Mouse (Mus musculus): ENCODE data around the gene Elovl6. TPM values are rescaled to one million over a fixed set of nuclear protein-coding genes. Genes with fewer than 3 reads are reported as not detected.

Elovl6 gene
- polyA plus RNA-seq, 1 experiment from 2014 or later, result 4.1 TPM

DNA sequence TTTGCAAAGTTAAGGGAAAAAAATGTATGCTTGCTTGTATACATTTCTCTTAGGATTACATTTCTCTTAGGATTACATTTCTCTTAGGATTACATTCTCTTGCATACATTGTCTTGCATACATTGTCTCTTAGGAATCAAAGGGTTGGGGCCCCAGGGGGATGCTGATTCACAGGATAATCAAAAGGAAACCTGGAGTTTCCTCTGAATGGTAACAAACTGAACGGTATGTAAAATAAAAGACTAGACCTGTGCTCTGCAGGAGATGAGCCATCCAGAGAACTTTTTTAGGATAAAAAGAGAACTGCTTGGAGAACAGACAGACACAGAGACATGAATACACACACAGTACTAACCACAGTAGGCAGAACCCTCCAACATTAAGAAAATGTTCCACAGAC is 118.8 kb downstream of the Elovl6 start:
- ATAC-seq (no peak), DNase-seq (ENCODE audit: low spot score) (no peak)
- Histone ChIP-seq H3K4me1 (ENCODE audit: insufficient read depth, low read depth, low read length) (no peaks in the 10 kb centered on the region), H3K27ac (ENCODE audit: low read length) (no peak overlapping the region), H3K9me3 (ENCODE audit: low read length) (no peaks in the 10 kb centered on the region), H3K9ac (replicated peaks; ENCODE audit: low read depth) (no peak overlapping the region), H3K27me3 (replicated peaks; ENCODE audit: insufficient read depth, low read length) (no peaks in the 10 kb centered on the region), H3K4me3 (ENCODE audit: low read depth, low read length) (no peak overlapping the region), H3K36me3 (ENCODE audit: insufficient read depth, low read length) (no peaks in the 10 kb centered on the region), H3K4me2 (replicated peaks; ENCODE audit: low read depth, low read length) (no peak overlapping the region)
- no peak for TF ChIP-seq EP300 (IDR thresholded peaks at IDR 0.05)
- no peak for TF ChIP-seq CTCF (IDR thresholded peaks at IDR 0.05)
- WGBS, result 58% methylated on average over 1 of the region's 1 CpGs

DNA sequence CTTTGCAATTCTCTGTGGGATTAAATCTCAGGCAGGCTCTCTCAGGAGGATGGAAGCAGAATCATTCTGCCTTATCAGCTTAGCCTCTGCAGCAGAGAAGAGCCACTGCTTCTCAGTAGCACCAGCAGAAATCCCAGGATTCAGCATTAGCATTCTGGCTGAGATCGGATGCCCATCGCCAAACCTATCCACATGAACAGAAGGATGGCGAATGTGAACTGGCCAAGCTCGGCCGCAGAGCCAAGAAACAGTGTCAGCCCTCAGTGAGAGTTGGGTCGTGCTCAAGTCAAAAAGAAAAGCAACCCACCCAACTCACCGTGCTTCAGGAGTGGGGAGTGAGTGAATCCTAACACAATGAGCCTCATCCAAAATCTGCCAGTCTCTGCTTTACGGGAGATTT is 119.6 kb downstream of the Elovl6 start:
- 99% methylated on average over 8 of the region's 8 CpGs for WGBS
- no peaks in the 10 kb centered on the region for H3K4me1 ChIP-seq (ENCODE audit: insufficient read depth, low read depth, low read length)
- no peaks in the 10 kb centered on the region for H3K27me3 ChIP-seq (replicated peaks; ENCODE audit: insufficient read depth, low read length)
- H3K4me2 ChIP-seq (replicated peaks; ENCODE audit: low read depth, low read length), result no peak overlapping the region
- ATAC-seq (no peak), DNase-seq (ENCODE audit: low spot score) (no peak)
- H3K9me3 ChIP-seq (ENCODE audit: low read length), result no peaks in the 10 kb centered on the region
- TF ChIP-seq CTCF (IDR thresholded peaks at IDR 0.05), result no peak
- no peak for TF ChIP-seq EP300 (IDR thresholded peaks at IDR 0.05)
- H3K9ac ChIP-seq (replicated peaks; ENCODE audit: low read depth), result no peak overlapping the region
- no peaks in the 10 kb centered on the region for H3K36me3 ChIP-seq (ENCODE audit: insufficient read depth, low read length)
- no peak overlapping the region for H3K4me3 ChIP-seq (ENCODE audit: low read depth, low read length)
- no peak overlapping the region for H3K27ac ChIP-seq (ENCODE audit: low read length)

DNA sequence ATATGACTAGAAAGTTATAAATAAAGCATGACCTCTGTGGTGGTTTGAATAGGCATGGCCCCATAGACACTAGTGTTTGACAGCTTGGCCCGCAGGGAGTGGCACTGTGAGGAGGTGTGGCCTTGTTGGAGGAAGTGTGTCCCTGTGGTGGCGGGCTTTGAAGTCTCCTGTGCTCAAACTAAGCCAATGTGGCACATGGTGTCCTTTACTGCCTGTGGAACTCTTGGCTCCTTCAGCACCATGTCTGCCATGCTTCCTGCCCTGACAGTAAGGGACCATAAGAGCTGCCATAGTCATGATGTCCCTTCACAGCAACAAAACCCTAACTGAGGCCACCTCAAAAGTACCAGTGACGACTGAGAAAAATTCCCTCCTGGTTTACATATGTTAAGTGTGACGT is 120.3 kb downstream of the Elovl6 start:
- 84% methylated on average over 4 of the region's 4 CpGs for WGBS
- Histone ChIP-seq H3K4me1 (ENCODE audit: insufficient read depth, low read depth, low read length) (no peaks in the 10 kb centered on the region), H3K9ac (replicated peaks; ENCODE audit: low read depth) (no peak overlapping the region), H3K27me3 (replicated peaks; ENCODE audit: insufficient read depth, low read length) (no peaks in the 10 kb centered on the region), H3K4me2 (replicated peaks; ENCODE audit: low read depth, low read length) (no peak overlapping the region), H3K9me3 (ENCODE audit: low read length) (no peaks in the 10 kb centered on the region), H3K36me3 (ENCODE audit: insufficient read depth, low read length) (no peaks in the 10 kb centered on the region), H3K27ac (ENCODE audit: low read length) (no peak overlapping the region), H3K4me3 (ENCODE audit: low read depth, low read length) (no peak overlapping the region)
- TF ChIP-seq CTCF (IDR thresholded peaks at IDR 0.05) (no peak), EP300 (IDR thresholded peaks at IDR 0.05) (no peak)
- DNase-seq (ENCODE audit: low spot score), result no peak
- no peak for ATAC-seq

DNA sequence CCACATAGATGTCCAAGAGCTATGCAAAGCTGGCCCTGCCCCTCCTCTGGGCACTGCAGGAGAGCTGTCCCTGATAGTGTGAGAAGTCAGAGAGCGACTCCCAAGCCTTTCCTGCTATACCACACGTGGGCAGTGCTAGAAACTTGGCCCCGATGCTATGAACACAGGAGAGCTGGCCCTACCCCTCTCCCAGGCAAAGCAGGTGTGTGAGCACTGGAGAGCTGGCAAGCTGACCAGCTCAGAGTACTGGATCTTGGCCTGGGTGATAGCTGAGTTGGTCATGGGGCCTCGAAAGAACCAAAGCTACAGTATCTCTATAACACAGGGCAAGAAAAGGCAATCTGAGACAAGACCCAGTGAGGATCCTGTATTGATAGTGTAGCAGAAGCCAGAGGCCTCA is 124.4 kb downstream of the Elovl6 start:
- Histone ChIP-seq H3K9ac (replicated peaks; ENCODE audit: low read depth) (no peak overlapping the region), H3K4me2 (replicated peaks; ENCODE audit: low read depth, low read length) (no peak overlapping the region), H3K27ac (ENCODE audit: low read length) (no peak overlapping the region), H3K9me3 (ENCODE audit: low read length) (no peaks in the 10 kb centered on the region), H3K4me3 (ENCODE audit: low read depth, low read length) (no peak overlapping the region), H3K4me1 (ENCODE audit: insufficient read depth, low read depth, low read length) (no peaks in the 10 kb centered on the region), H3K27me3 (replicated peaks; ENCODE audit: insufficient read depth, low read length) (no peaks in the 10 kb centered on the region), H3K36me3 (ENCODE audit: insufficient read depth, low read length) (no peaks in the 10 kb centered on the region)
- 76% methylated on average over 4 of the region's 4 CpGs for WGBS
- ATAC-seq (no peak), DNase-seq (ENCODE audit: low spot score) (no peak)
- TF ChIP-seq CTCF (IDR thresholded peaks at IDR 0.05), result no peak
- TF ChIP-seq EP300 (IDR thresholded peaks at IDR 0.05), result no peak

DNA sequence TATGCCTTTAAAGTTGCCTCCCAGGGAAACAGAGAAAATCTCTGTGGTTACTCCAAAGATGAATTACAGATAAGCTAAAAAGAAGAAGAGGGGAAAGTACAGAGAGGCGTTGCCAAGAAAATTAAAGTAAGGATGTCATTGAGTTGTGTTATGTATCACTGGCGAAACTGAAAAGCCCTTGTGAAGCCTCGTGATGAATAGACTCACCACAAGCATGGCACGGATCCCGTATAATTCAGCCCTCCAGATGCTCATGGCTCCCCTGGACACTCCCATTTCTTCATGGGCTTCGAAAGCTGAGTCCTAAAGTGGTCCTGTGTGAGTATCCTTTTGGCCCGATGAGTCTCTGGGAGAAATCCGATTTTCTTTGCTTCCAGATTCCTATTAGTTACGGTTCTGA is 125.1 kb downstream of the Elovl6 start:
- ATAC-seq (no peak), DNase-seq (ENCODE audit: low spot score) (no peak)
- Histone ChIP-seq H3K4me2 (replicated peaks; ENCODE audit: low read depth, low read length) (no peak overlapping the region), H3K27ac (ENCODE audit: low read length) (no peak overlapping the region), H3K27me3 (replicated peaks; ENCODE audit: insufficient read depth, low read length) (no peaks in the 10 kb centered on the region), H3K4me3 (ENCODE audit: low read depth, low read length) (no peak overlapping the region), H3K4me1 (ENCODE audit: insufficient read depth, low read depth, low read length) (no peaks in the 10 kb centered on the region), H3K9ac (replicated peaks; ENCODE audit: low read depth) (no peak overlapping the region), H3K36me3 (ENCODE audit: insufficient read depth, low read length) (no peaks in the 10 kb centered on the region), H3K9me3 (ENCODE audit: low read length) (no peaks in the 10 kb centered on the region)
- TF ChIP-seq CTCF (IDR thresholded peaks at IDR 0.05), result no peak
- no peak for TF ChIP-seq EP300 (IDR thresholded peaks at IDR 0.05)
- WGBS, result 79% methylated on average over 9 of the region's 9 CpGs

DNA sequence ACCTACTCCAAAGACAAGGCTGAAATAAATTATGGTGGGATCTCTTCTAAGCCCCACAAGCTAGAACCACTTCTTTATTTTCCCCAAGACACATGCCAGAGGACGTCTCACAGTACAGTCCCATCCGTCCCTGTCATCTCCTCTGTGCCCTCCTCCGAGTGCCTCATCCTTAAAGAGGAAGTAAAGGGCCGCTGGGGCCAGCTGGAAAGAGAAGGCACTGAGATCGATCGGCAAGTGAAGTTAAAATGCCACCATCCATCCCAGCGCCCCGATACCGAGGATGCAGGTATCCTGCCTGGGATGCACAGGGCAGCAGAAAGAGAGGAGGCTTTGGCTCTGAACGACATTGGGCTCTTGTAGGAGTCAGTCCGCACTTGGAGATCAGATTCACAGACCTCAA is 125.6 kb downstream of the Elovl6 start:
- H3K27me3 ChIP-seq (replicated peaks; ENCODE audit: insufficient read depth, low read length), result no peaks in the 10 kb centered on the region
- WGBS, result 79% methylated on average over 11 of the region's 11 CpGs
- no peak for DNase-seq (ENCODE audit: low spot score)
- H3K4me3 ChIP-seq (ENCODE audit: low read depth, low read length), result no peak overlapping the region
- ATAC-seq, result no peak
- H3K9me3 ChIP-seq (ENCODE audit: low read length), result no peaks in the 10 kb centered on the region
- no peak overlapping the region for H3K9ac ChIP-seq (replicated peaks; ENCODE audit: low read depth)
- no peak overlapping the region for H3K27ac ChIP-seq (ENCODE audit: low read length)
- no peak overlapping the region for H3K4me2 ChIP-seq (replicated peaks; ENCODE audit: low read depth, low read length)
- H3K36me3 ChIP-seq (ENCODE audit: insufficient read depth, low read length), result no peaks in the 10 kb centered on the region
- no peaks in the 10 kb centered on the region for H3K4me1 ChIP-seq (ENCODE audit: insufficient read depth, low read depth, low read length)
- TF ChIP-seq CTCF (IDR thresholded peaks at IDR 0.05) (no peak), EP300 (IDR thresholded peaks at IDR 0.05) (no peak)

DNA sequence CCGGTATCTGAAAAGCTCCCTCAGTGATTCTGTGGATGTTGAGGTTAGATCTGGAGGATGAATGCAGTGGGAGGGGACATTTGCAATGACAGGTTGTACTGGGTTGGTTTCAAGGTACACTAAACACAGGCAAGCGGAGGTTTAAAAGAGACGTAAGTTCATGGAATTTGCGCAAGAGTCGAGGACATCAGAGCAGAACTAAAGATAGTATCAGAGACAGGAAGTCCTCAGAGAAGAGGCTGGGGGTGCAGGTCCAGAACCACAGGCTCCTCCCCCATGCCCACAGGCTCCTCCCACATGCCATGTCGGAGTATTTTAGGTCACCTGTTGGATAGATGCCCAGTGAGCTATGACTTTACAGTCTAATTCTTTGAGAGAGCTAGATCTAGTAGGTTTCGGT is 126.6 kb downstream of the Elovl6 start:
- no peak for ATAC-seq
- 78% methylated on average over 7 of the region's 7 CpGs for WGBS
- TF ChIP-seq CTCF (IDR thresholded peaks at IDR 0.05) (no peak), EP300 (IDR thresholded peaks at IDR 0.05) (no peak)
- DNase-seq (ENCODE audit: low spot score), result no peak
- Histone ChIP-seq H3K27ac (ENCODE audit: low read length) (no peak overlapping the region), H3K4me3 (ENCODE audit: low read depth, low read length) (no peak overlapping the region), H3K27me3 (replicated peaks; ENCODE audit: insufficient read depth, low read length) (no peaks in the 10 kb centered on the region), H3K9me3 (ENCODE audit: low read length) (no peaks in the 10 kb centered on the region), H3K4me2 (replicated peaks; ENCODE audit: low read depth, low read length) (no peak overlapping the region), H3K36me3 (ENCODE audit: insufficient read depth, low read length) (no peaks in the 10 kb centered on the region), H3K9ac (replicated peaks; ENCODE audit: low read depth) (no peak overlapping the region), H3K4me1 (ENCODE audit: insufficient read depth, low read depth, low read length) (no peaks in the 10 kb centered on the region)
